Mouse (Mus musculus) testis, adult 2 months (tissue): ENCODE data around the gene Pcmt1. TPM values are rescaled to one million over a fixed set of nuclear protein-coding genes. Genes with fewer than 3 reads are reported as not detected.
"Not testable (repeated sequence)": the region's sequence is repeated elsewhere in the genome, so short reads cannot be mapped to it uniquely, and the experiment has no call there.

ENCODE experiments used
- H3K27ac ChIP-seq: fragments of 200-500 bp; 2 replicates; pipeline ENCODE4 v1.5.1; 2012; ENCODE audit warnings: low read depth, low read length; ENCODE audit not compliant: control insufficient read depth, insufficient read depth
- H3K27me3 ChIP-seq: fragments of 200-500 bp; 2 replicates; pipeline ENCODE4 v1.6.1; 2012; ENCODE audit warnings: mild to moderate bottlenecking, low read length, moderate library complexity; ENCODE audit not compliant: control insufficient read depth, insufficient read depth
- H3K36me3 ChIP-seq: fragments of 200-500 bp; 2 replicates; pipeline ENCODE4 v1.6.1; 2012; ENCODE audit warnings: mild to moderate bottlenecking, low read length; ENCODE audit not compliant: control insufficient read depth, insufficient read depth
- H3K4me1 ChIP-seq: fragments of 200-500 bp; 2 replicates; pipeline ENCODE4 v1.6.1; 2012; ENCODE audit warnings: low read length; ENCODE audit not compliant: control insufficient read depth, insufficient read depth
- H3K4me3 ChIP-seq: fragments of 200-500 bp; 2 replicates; pipeline ENCODE4 v1.5.1; 2012; ENCODE audit warnings: low read depth, mild to moderate bottlenecking, low read length, moderate library complexity, mixed read lengths; ENCODE audit not compliant: control insufficient read depth
- CTCF ChIP-seq: fragments of 200-500 bp; IDR thresholded peaks from 2 replicates; pipeline ENCODE4 v1.5.1; 2012; ENCODE audit warnings: low read depth, mild to moderate bottlenecking, inconsistent platforms, low read length, moderate library complexity; ENCODE audit not compliant: control insufficient read depth, insufficient read depth, insufficient replicate concordance
- POLR2A ChIP-seq: fragments of 200-500 bp; IDR thresholded peaks from 2 replicates; pipeline ENCODE4 v1.6.1; 2012; ENCODE audit warnings: low read depth, mild to moderate bottlenecking, inconsistent platforms, low read length, moderate library complexity; ENCODE audit not compliant: control insufficient read depth
- polyA plus RNA-seq: library from polyadenylated mRNA; depleted of rRNA; stranded (reverse); fragments of >200 nt; gene quantifications from 2 replicates; pipeline ENCODE4 v1.2.3, GENCODE M21; 2012

Gene Pcmt1
- polyA plus RNA-seq, 1 experiment = 212 TPM

DNA sequence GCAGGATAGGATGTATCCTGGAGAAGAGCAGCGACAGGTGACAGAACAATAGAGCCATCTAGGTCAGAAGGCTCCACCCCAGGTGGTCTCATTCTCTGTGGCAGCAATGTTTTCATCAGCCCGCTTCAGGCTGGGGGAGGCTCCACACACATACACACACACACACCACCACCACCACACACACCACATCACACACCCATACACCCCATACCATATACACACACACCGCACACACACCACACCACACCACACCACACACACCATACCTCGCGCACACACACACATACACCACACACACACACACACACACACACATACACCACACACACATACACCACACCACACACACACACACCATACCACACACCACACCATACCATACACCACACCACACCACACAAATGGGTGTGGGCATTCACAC, 61.1 kb downstream of the Pcmt1 start:
- Histone ChIP-seq H3K27ac (no peak overlapping the region), H3K27me3 (no peaks in the 10 kb centered on the region), H3K36me3 (no peaks in the 10 kb centered on the region), H3K4me3 (no peak overlapping the region), H3K4me1 (peaks cover 2% of the 10 kb centered on the region; the same call in 1 of the 2 replicates)
- TF ChIP-seq CTCF (no peak), POLR2A (no peak)

DNA sequence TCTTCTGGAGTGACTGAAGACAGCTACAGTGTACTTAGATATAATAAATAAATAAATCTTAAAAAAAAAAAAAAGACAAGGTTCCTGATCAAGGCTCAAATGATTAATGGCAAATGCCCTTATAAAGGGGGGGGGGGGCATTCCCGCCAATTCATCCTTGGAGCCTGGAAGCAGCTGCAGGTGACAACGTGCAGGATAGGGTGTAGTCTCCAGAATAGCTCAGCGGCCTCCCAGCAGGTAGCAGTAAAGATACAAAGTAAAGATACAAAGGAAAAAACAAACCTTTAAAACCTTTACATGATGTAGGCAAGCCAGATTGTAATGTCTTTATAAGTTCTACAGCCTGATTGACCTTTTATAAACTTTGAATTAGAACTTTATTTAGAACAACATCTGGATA, 63.4 kb downstream of the Pcmt1 start:
- H3K27ac ChIP-seq, H3K36me3 ChIP-seq, H3K27me3 ChIP-seq, H3K4me3 ChIP-seq, H3K4me1 ChIP-seq: not testable (repeated sequence)

DNA sequence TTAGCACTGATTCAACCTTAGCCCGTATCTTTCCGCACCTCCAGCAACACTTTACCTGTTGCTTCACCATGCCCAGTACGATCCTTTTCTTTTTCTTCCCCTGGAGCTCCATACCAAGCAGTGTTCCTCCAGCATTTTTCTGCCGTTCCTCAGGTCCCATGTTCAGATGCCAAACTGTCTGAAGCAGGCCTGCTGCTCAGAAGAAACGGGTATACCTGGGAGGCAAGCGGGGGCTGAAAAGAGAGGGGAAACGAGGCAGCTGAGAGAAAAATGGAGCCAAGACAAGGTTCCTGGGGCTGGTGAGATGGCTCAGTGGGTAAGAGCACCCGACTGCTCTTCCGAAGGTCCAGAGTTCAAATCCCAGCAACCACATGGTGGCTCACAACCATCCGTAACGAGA, 63.8 kb downstream of the Pcmt1 start:
- not testable (repeated sequence) for H3K27me3 ChIP-seq, H3K27ac ChIP-seq, H3K36me3 ChIP-seq, H3K4me1 ChIP-seq
- peak overlapping the region; percentile 38 for H3K4me3 ChIP-seq

DNA sequence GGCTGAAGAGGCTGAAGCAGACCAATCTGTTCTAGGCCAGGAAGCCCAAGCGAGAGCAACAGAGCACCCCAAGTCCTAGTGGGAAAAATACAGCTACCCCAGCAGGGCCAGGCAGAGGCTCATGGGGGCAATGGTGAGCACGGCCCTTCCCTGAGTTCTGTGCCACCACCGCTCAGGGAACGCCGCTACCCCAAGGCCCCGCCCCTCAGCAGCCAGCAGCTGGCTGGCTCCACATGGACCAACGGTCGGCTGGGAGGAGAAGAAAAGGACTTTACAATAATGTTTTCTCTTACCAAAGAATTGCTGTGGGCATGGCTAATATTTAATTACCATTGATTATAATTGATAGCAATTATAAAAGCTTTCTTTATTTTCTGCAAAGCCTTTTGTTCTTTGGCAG, 66.1 kb downstream of the Pcmt1 start:
- Histone ChIP-seq H3K27me3 (no peaks in the 10 kb centered on the region), H3K4me1 (peaks cover 2% of the 10 kb centered on the region; the same call in 1 of the 2 replicates), H3K36me3 (no peaks in the 10 kb centered on the region), H3K4me3 (no peak overlapping the region), H3K27ac (no peak overlapping the region)
- TF ChIP-seq POLR2A (no peak), CTCF (no peak)

DNA sequence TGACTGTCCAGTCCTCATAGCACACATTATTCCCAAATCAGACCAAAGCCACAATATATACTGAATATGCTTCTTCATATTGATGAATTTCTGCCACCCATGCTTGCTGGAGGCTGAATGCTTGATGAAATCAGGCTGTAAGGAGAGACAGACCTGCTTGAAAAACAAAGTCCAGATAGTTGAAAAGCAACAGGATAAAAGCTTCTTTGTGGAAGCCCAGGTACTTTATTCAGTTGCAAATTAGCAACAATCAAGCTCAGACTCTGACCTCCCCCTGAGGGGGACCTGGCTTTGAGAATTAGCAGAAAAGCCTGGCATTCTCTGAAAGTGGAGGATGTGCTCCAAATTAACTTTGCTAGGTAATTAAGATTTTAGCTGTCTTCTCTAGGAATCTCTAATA, 68.7 kb downstream of the Pcmt1 start:
- not testable (repeated sequence) for H3K4me3 ChIP-seq, H3K27ac ChIP-seq, H3K27me3 ChIP-seq, H3K36me3 ChIP-seq, H3K4me1 ChIP-seq

DNA sequence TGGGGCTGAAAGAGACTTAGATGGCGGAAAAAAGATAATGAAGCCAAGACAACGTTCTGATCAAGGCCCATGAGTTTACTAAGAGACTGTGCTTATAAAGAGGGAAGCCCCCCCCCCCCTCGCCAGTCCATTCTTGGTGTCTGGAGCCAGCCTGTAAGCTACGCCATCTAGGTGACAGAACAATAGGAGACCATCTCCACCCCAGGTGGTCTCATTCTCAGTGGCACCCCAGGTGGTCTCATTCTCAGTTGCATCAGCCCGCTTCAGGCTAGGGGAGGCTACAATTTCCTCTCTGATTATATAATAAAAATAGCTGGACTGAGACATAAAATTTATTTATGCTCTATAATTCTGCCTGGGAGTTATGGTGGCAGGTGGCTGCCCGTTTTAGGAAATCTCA, 69.3 kb downstream of the Pcmt1 start:
- Histone ChIP-seq H3K36me3 (no peaks in the 10 kb centered on the region), H3K27me3 (no peaks in the 10 kb centered on the region), H3K4me3 (no peak overlapping the region), H3K4me1 (0 out of 2 replicates have a peak, but pooled peaks cover 3% of the 10 kb centered on the region), H3K27ac (no peak overlapping the region)
- no peak for TF ChIP-seq POLR2A
- TF ChIP-seq CTCF = no peak

DNA sequence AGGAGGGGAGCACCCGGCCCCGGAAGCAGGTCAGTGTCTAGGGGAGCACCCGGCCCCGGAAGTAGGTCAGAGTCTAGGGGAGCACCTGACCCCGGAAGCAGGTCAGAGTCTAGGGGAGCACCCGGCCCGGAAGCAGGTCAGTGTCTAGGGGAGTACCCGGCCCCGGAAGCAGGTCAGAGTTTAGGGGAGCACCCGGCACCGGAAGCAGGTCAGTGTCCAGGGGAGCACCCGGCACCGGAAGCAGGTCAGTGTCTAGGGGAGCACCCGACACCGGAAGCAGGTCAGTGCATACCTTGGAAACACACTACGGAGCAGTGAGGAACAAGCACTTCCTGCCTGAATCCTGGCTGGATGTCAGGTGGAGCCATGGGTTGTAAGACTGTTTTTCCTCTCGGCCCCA, 72.3 kb downstream of the Pcmt1 start:
- Histone ChIP-seq H3K27me3 (no peaks in the 10 kb centered on the region), H3K36me3 (no peaks in the 10 kb centered on the region; the same call in 1 of the 2 replicates), H3K4me1 (0 out of 2 replicates have a peak, but pooled peaks cover 3% of the 10 kb centered on the region), H3K4me3 (peak overlapping the region; percentile 82), H3K27ac (no peak overlapping the region)
- TF ChIP-seq POLR2A (peak; percentile 13; the same call in 1 of the 2 replicates), CTCF (no peak)

DNA sequence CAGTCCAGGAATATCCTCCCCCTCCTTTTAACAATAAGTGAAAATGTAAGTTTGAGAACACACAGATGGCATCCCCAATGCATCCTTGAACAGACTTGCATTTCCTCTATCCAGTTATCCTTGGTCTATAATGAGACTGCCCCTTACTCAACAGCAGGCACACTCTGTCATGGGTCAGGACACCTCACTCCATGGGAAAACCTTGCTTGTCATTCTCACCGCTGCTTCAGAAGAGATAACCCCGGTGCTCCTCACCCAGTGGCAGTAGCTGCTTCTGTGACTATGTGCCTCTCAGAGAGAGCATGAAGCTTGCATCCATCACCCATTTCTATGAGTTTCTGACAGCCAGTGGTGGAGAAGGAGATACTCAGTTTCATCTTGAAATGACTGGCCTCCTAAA, 74.5 kb downstream of the Pcmt1 start:
- Histone ChIP-seq H3K36me3 (no peaks in the 10 kb centered on the region; the same call in 1 of the 2 replicates), H3K4me1 (0 out of 2 replicates have a peak, but pooled peaks cover 3% of the 10 kb centered on the region), H3K27me3 (no peaks in the 10 kb centered on the region), H3K4me3 (no peak overlapping the region), H3K27ac (no peak overlapping the region)
- TF ChIP-seq POLR2A (no peak), CTCF (no peak)
